Comparison of ENCODE assay signal across 8 mouse cellular contexts in the genomic region with DNA sequence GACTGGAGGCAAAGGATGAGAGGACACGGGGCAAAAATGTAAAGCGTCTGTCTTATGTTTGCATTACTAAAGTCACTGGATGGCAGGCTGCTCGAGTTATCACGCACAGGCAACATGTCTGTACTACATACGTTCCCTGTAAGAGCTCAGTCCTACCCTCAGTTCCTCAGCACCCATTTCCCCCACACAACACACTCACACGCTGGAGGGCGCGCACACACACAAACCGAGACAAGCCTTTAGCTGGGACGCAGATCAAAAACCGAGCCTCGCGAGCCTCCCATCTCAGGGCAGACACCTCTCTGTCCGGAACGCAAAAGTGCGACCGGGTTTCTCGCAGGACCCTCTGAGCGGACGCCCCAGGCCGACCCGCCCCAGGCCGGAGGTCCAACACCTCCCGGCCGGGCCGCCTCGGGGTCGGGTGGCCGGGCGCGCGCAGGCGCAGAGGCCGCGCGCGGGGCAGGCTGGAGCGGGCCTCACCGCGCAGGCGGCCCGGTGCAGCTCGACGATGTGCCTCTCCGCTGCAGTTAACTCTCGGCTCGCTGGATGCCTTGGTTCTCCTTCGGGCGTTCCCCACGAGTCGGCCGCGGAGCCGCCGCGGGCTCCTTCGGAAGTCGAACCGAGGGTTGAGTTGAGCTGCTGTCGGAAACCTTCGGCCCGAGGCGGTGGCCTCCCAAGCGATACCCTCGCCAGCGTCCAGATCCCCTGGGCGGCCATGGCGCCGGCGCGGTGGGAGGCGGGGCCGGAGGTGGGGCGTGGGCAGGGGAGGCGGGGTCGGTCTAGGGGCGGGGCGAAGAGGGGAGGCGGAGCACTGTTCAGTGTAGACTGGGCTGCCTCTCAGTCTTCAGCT. TPM values are rescaled to one million over a fixed set of nuclear protein-coding genes. Genes with fewer than 3 reads are reported as not detected.
A peak's percentile ranks its signal among the peaks of the same experiment; 100 is the strongest.
DNase-seq lines count a peak whose midpoint lies in the region; ATAC-seq and TF ChIP-seq lines count a peak whose summit lies in the region.
"Not testable (repeated sequence)": the region's sequence is repeated elsewhere in the genome, so short reads cannot be mapped to it uniquely, and the experiment has no call there.

A gene (minus strand): TSS at position 752 of the 850 bp plus-strand sequence.

- TF ChIP-seq POLR2A in olfactory bulb, adult 2 months (IDR thresholded peaks at IDR 0.05; ENCODE audit: insufficient read depth, low read depth, low read length) = not testable (repeated sequence)

- H3K4me2 ChIP-seq in forebrain, postnatal 0 days (ENCODE audit: low read depth) = peak within 1 kb of the TSS; percentile 39
- H3K4me2 ChIP-seq in lung, embryonic 14.5 days = peak within 1 kb of the TSS; percentile 36

- not testable (repeated sequence) for TF ChIP-seq CTCF in forebrain, postnatal 0 days (IDR thresholded peaks at IDR 0.05; ENCODE audit: low read depth); layer of hippocampus, adult 2 months (conservative IDR thresholded peaks at IDR 0.05); lung, embryonic 14.5 days (IDR thresholded peaks at IDR 0.05; ENCODE audit: low read depth); olfactory bulb, adult 2 months (IDR thresholded peaks at IDR 0.05; ENCODE audit: insufficient read depth, low read depth, low read length)

- WGBS in forebrain, postnatal 0 days = under 1% methylated on average over 31 of the region's 79 CpGs
- WGBS in lung, embryonic 14.5 days = under 1% methylated on average over 39 of the region's 79 CpGs
- WGBS in olfactory bulb, adult 2 months = 0% methylated on average over 54 of the region's 79 CpGs

- H3K4me3 ChIP-seq in forebrain, postnatal 0 days (ENCODE audit: low read depth, low read length) = peak within 1 kb of the TSS; percentile 48
- H3K4me3 ChIP-seq in layer of hippocampus, adult 2 months = peak within 1 kb of the TSS; percentile 53
- peak within 1 kb of the TSS; percentile 42 for H3K4me3 ChIP-seq in lung, embryonic 14.5 days (ENCODE audit: low read depth, low read length)
- H3K4me3 ChIP-seq in olfactory bulb, adult 2 months (ENCODE audit: insufficient read depth, low read depth, low read length) = peak within 1 kb of the TSS; percentile 70

- H3K36me3 ChIP-seq in forebrain, postnatal 0 days (ENCODE audit: insufficient read depth); lung, embryonic 14.5 days (ENCODE audit: insufficient read depth): not testable (repeated sequence)

- ATAC-seq in forebrain, postnatal 0 days = peak; percentile 97
- ATAC-seq in lung, embryonic 14.5 days (ENCODE audit: insufficient read depth) = peak; percentile 99

- H3K4me1 ChIP-seq in forebrain, postnatal 0 days (ENCODE audit: insufficient read depth); lung, embryonic 14.5 days (ENCODE audit: insufficient read depth); olfactory bulb, adult 2 months (ENCODE audit: control insufficient read depth, insufficient read depth, low read length): not testable (repeated sequence)

- H3K9me3 ChIP-seq in forebrain, postnatal 0 days (ENCODE audit: low read length); lung, embryonic 14.5 days (ENCODE audit: low read depth, low read length): not testable (repeated sequence)

- H3K27me3 ChIP-seq in forebrain, postnatal 0 days (ENCODE audit: insufficient read depth, low read length); lung, embryonic 14.5 days (ENCODE audit: insufficient read depth, low read length): not testable (repeated sequence)

- H3K27ac ChIP-seq in forebrain, postnatal 0 days (ENCODE audit: low read depth, low read length) = peak within 1 kb of the TSS; percentile 78
- peak within 1 kb of the TSS; percentile 82 for H3K27ac ChIP-seq in layer of hippocampus, adult 2 months
- H3K27ac ChIP-seq in lung, embryonic 14.5 days (ENCODE audit: low read depth) = peak within 1 kb of the TSS; percentile 65; the same call in 1 of the 2 replicates
- H3K27ac ChIP-seq in olfactory bulb, adult 2 months (ENCODE audit: insufficient read depth, low read depth, low read length) = peak within 1 kb of the TSS; percentile 82; the same call in 1 of the 2 replicates

- intact Hi-C loops in heart, postnatal 36 days (cut with DNase I) = loop anchor here (5.0 to 10.0 kb wide), 2 partner anchors 56 to 108 kb away; a partner anchor contains a TSS

- H3K9ac ChIP-seq in forebrain, postnatal 0 days = peak within 1 kb of the TSS; percentile 65
- peak within 1 kb of the TSS; percentile 41; the same call in 1 of the 2 replicates for H3K9ac ChIP-seq in lung, embryonic 14.5 days

- DNase-seq in ES-CJ7 (ENCODE audit: low read depth, low spot score) = peak; percentile 83
- DNase-seq in cerebellum, adult 11-12 months = peak; percentile 76
- peak; percentile 88 for DNase-seq in forebrain, postnatal 0 days
- peak; percentile 85 to 92 for DNase-seq in heart, postnatal 36 days
- peak; percentile 72 to 79 for DNase-seq in layer of hippocampus, adult 2 months (ENCODE audit: low spot score in 2 of 2)
- DNase-seq in lung, embryonic 14.5 days = peak; percentile 81
- peak; percentile 68 to 72 for DNase-seq in thymus, adult 18-20 months

RNA-seq across cellular contexts. Expression of the gene that starts here (rescaled TPM):
- total RNA-seq in forebrain, postnatal 0 days (2014; rRNA removed) = 33.0 and 37.4 TPM in 2 replicates
- 41.9 and 45.8 TPM in 2 replicates for polyA plus RNA-seq in forebrain, postnatal 0 days (2015; fragmentation: Nextera tagmentation; extraction: Ambion mirVana)
- 10 to 100 TPM; 10.8 to 15.2 TPM for total RNA-seq in heart, postnatal 36 days (2021)
- 10 to 100 TPM; 23.1 to 24.7 TPM for total RNA-seq in layer of hippocampus, adult 2 months (2021)
- 54.2 and 61.7 TPM in 2 replicates for polyA plus RNA-seq in lung, embryonic 14.5 days (2014; fragmentation: Nextera tagmentation; extraction: Ambion mirVana)
- polyA plus RNA-seq in olfactory bulb, adult 2 months (2012; ENCODE audit: insufficient read depth, insufficient read length, low replicate concordance, missing spikeins) = not detected in 2 replicates

Comparison
In these comparisons a context has a peak if more than half of its experiments do, and no peak if none do; other contexts are left out.
1. Peak in every context shown above with its lines: DNase-seq, ATAC-seq, H3K4me3 ChIP-seq and H3K27ac ChIP-seq.
2. RNA of the gene that starts here (polyA plus RNA-seq): 54.2 to 61.7 TPM in lung, embryonic 14.5 days and 41.9 to 45.8 TPM in forebrain, postnatal 0 days; not detected in olfactory bulb, adult 2 months; every median in the first group is over 10 times any median in the second.